Mouse (Mus musculus): ENCODE measurements around the gene Zmat5. TPM values are rescaled to one million over a fixed set of nuclear protein-coding genes. Genes with fewer than 3 reads are reported as not detected.

The Zmat5 gene
- polyA plus RNA-seq, 1 experiment, result 5.8 TPM

GRCm38 (mm10) chr11:4756460-4756859 is 52.0 kb downstream of the Zmat5 start:
- Histone ChIP-seq H3K9me3 (ENCODE audit: control insufficient read depth, low read length) (peaks cover 8% of the 10 kb centered on the region; the same call in 1 of the 2 replicates), H3K36me3 (ENCODE audit: control insufficient read depth) (no peaks in the 10 kb centered on the region), H3K4me3 (replicated peaks) (no peak overlapping the region), H3K4me1 (ENCODE audit: control insufficient read depth) (no peaks in the 10 kb centered on the region), H3K27me3 (ENCODE audit: control insufficient read depth) (peaks cover 16% of the 10 kb centered on the region)
- no peak for TF ChIP-seq TAL1 (IDR thresholded peaks at IDR 0.05; ENCODE audit: low read length)
- no peak for TF ChIP-seq GATA1 (IDR thresholded peaks at IDR 0.05; ENCODE audit: low read length)

GRCm38 (mm10) chr11:4756984-4757788 is 52.7 kb downstream of the Zmat5 start:
- H3K4me1 ChIP-seq (ENCODE audit: control insufficient read depth), result no peaks in the 10 kb centered on the region
- H3K36me3 ChIP-seq (ENCODE audit: control insufficient read depth), result no peaks in the 10 kb centered on the region
- H3K9me3 ChIP-seq (ENCODE audit: control insufficient read depth, low read length), result peaks cover 8% of the 10 kb centered on the region; the same call in 1 of the 2 replicates
- H3K4me3 ChIP-seq (replicated peaks), result no peak overlapping the region
- H3K27me3 ChIP-seq (ENCODE audit: control insufficient read depth), result peaks cover 21% of the 10 kb centered on the region
- no peak for TF ChIP-seq TAL1 (IDR thresholded peaks at IDR 0.05; ENCODE audit: low read length)

GRCm38 (mm10) chr11:4757789-4758158 is 53.3 kb downstream of the Zmat5 start:
- peaks cover 27% of the 10 kb centered on the region for H3K27me3 ChIP-seq (ENCODE audit: control insufficient read depth)
- no peaks in the 10 kb centered on the region for H3K4me1 ChIP-seq (ENCODE audit: control insufficient read depth)

GRCm38 (mm10) chr11:4760438-4760837 is 56.0 kb downstream of the Zmat5 start:
- TF ChIP-seq TAL1 (IDR thresholded peaks at IDR 0.05; ENCODE audit: low read length) (no peak), GATA1 (IDR thresholded peaks at IDR 0.05; ENCODE audit: low read length) (no peak)
- Histone ChIP-seq H3K4me3 (replicated peaks) (no peak overlapping the region), H3K4me1 (ENCODE audit: control insufficient read depth) (no peaks in the 10 kb centered on the region), H3K27me3 (ENCODE audit: control insufficient read depth) (peaks cover 25% of the 10 kb centered on the region), H3K36me3 (ENCODE audit: control insufficient read depth) (no peaks in the 10 kb centered on the region), H3K9me3 (ENCODE audit: control insufficient read depth, low read length) (no peaks in the 10 kb centered on the region)

More at GRCm38 (mm10) chr11:4757789-4758158, 53.3 kb downstream of the Zmat5 start:
- Histone ChIP-seq H3K9me3 (ENCODE audit: control insufficient read depth, low read length) (peaks cover 8% of the 10 kb centered on the region; the same call in 1 of the 2 replicates), H3K4me3 (replicated peaks) (no peak overlapping the region), H3K36me3 (ENCODE audit: control insufficient read depth) (no peaks in the 10 kb centered on the region)
- TF ChIP-seq GATA1 (IDR thresholded peaks at IDR 0.05; ENCODE audit: low read length) (no peak), TAL1 (IDR thresholded peaks at IDR 0.05; ENCODE audit: low read length) (no peak)

- no peak overlapping the region for H3K4me3 ChIP-seq (replicated peaks)
- no peaks in the 10 kb centered on the region for H3K9me3 ChIP-seq (ENCODE audit: control insufficient read depth, low read length)
- H3K4me1 ChIP-seq (ENCODE audit: control insufficient read depth), result no peaks in the 10 kb centered on the region
- H3K36me3 ChIP-seq (ENCODE audit: control insufficient read depth), result peaks cover 1% of the 10 kb centered on the region; the same call in 1 of the 2 replicates
- peaks cover 25% of the 10 kb centered on the region for H3K27me3 ChIP-seq (ENCODE audit: control insufficient read depth)
- TF ChIP-seq TAL1 (IDR thresholded peaks at IDR 0.05; ENCODE audit: low read length) (no peak), GATA1 (IDR thresholded peaks at IDR 0.05; ENCODE audit: low read length) (no peak)
Measured at GRCm38 (mm10) chr11:4761991-4762390, 57.5 kb downstream of the Zmat5 start.

- TF ChIP-seq GATA1 (IDR thresholded peaks at IDR 0.05; ENCODE audit: low read length) (no peak), TAL1 (IDR thresholded peaks at IDR 0.05; ENCODE audit: low read length) (no peak)
- H3K36me3 ChIP-seq (ENCODE audit: control insufficient read depth), result peaks cover 4% of the 10 kb centered on the region; the same call in 1 of the 2 replicates
- no peak overlapping the region for H3K4me3 ChIP-seq (replicated peaks)
- no peaks in the 10 kb centered on the region for H3K4me1 ChIP-seq (ENCODE audit: control insufficient read depth)
- H3K9me3 ChIP-seq (ENCODE audit: control insufficient read depth, low read length), result no peaks in the 10 kb centered on the region
- H3K27me3 ChIP-seq (ENCODE audit: control insufficient read depth), result peaks cover 25% of the 10 kb centered on the region
Measured at GRCm38 (mm10) chr11:4762511-4762910, 58.0 kb downstream of the Zmat5 start.

GRCm38 (mm10) chr11:4763631-4764030 is 59.2 kb downstream of the Zmat5 start:
- peaks cover 7% of the 10 kb centered on the region for H3K36me3 ChIP-seq (ENCODE audit: control insufficient read depth)
- H3K9me3 ChIP-seq (ENCODE audit: control insufficient read depth, low read length), result no peaks in the 10 kb centered on the region
- H3K4me1 ChIP-seq (ENCODE audit: control insufficient read depth), result no peaks in the 10 kb centered on the region
- no peak overlapping the region for H3K4me3 ChIP-seq (replicated peaks)
- TF ChIP-seq GATA1 (IDR thresholded peaks at IDR 0.05; ENCODE audit: low read length), result no peak
- no peak for TF ChIP-seq TAL1 (IDR thresholded peaks at IDR 0.05; ENCODE audit: low read length)
- peaks cover 25% of the 10 kb centered on the region for H3K27me3 ChIP-seq (ENCODE audit: control insufficient read depth)

- TF ChIP-seq GATA1 (IDR thresholded peaks at IDR 0.05; ENCODE audit: low read length) (no peak), TAL1 (IDR thresholded peaks at IDR 0.05; ENCODE audit: low read length) (no peak)
- peaks cover 11% of the 10 kb centered on the region for H3K36me3 ChIP-seq (ENCODE audit: control insufficient read depth)
- no peak overlapping the region for H3K4me3 ChIP-seq (replicated peaks)
- H3K27me3 ChIP-seq (ENCODE audit: control insufficient read depth), result peaks cover 23% of the 10 kb centered on the region
- no peaks in the 10 kb centered on the region for H3K4me1 ChIP-seq (ENCODE audit: control insufficient read depth)
- no peaks in the 10 kb centered on the region for H3K9me3 ChIP-seq (ENCODE audit: control insufficient read depth, low read length)
Measured at GRCm38 (mm10) chr11:4764476-4764875, 60.0 kb downstream of the Zmat5 start.

- H3K9me3 ChIP-seq (ENCODE audit: control insufficient read depth, low read length), result no peaks in the 10 kb centered on the region
- no peak overlapping the region for H3K4me3 ChIP-seq (replicated peaks)
- TF ChIP-seq TAL1 (IDR thresholded peaks at IDR 0.05; ENCODE audit: low read length) (no peak), GATA1 (IDR thresholded peaks at IDR 0.05; ENCODE audit: low read length) (no peak)
- H3K36me3 ChIP-seq (ENCODE audit: control insufficient read depth), result peaks cover 26% of the 10 kb centered on the region
- H3K27me3 ChIP-seq (ENCODE audit: control insufficient read depth), result no peaks in the 10 kb centered on the region
- H3K4me1 ChIP-seq (ENCODE audit: control insufficient read depth), result no peaks in the 10 kb centered on the region
Measured at GRCm38 (mm10) chr11:4768399-4768798, 63.9 kb downstream of the Zmat5 start.
